Mouse (Mus musculus) intestine, embryonic 14.5 days (tissue): ENCODE results near the gene Ap1s3. TPM values are rescaled to one million over a fixed set of nuclear protein-coding genes. Genes with fewer than 3 reads are reported as not detected.

ENCODE experiments used
- ATAC-seq: fragments of 200-750 bp; cut with Nextera tagmentation; replicated peaks from 2 replicates; pipeline ENCODE4 v1.8.0; 2017; ENCODE audit warnings: low read depth, moderate number of reproducible peaks, moderate TSS enrichment, moderate library complexity; ENCODE audit not compliant: low FRiP score, low TSS enrichment
- DNase-seq: peaks from one replicate; pipeline ENCODE4 v3.0.0-alpha.2; 2018; ENCODE audit warnings: low spot score
- H3K27ac ChIP-seq: fragments of 300-500 bp; sonication (generic); 2 replicates; pipeline ENCODE4 v1.5.1; 2014; ENCODE audit warnings: low read depth, mild to moderate bottlenecking, control low read depth
- H3K27me3 ChIP-seq: fragments of 300-500 bp; sonication (generic); replicated peaks from 2 replicates; pipeline ENCODE4 v1.6.1; 2014; ENCODE audit warnings: low read length, control low read depth; ENCODE audit not compliant: control insufficient read depth, insufficient read depth
- H3K36me3 ChIP-seq: fragments of 300-500 bp; sonication (generic); 2 replicates; pipeline ENCODE4 v1.6.1; 2014; ENCODE audit warnings: low read length, control low read depth; ENCODE audit not compliant: control insufficient read depth, insufficient read depth
- H3K4me1 ChIP-seq: fragments of 300-500 bp; sonication (generic); replicated peaks from 2 replicates; pipeline ENCODE4 v1.6.1; 2014; ENCODE audit warnings: low read length, control low read depth, mixed read lengths; ENCODE audit not compliant: control insufficient read depth, insufficient read depth
- H3K4me2 ChIP-seq: fragments of 300-500 bp; sonication (generic); 2 replicates; pipeline ENCODE4 v1.6.1; 2014; ENCODE audit warnings: low read length
- H3K4me3 ChIP-seq: fragments of 300-500 bp; sonication (generic); 2 replicates; pipeline ENCODE4 v1.5.1; 2014; ENCODE audit warnings: low read depth, low read length, control low read depth, mixed read lengths
- H3K9ac ChIP-seq: fragments of 300-500 bp; sonication (generic); 2 replicates; pipeline ENCODE4 v1.6.1; 2014; ENCODE audit warnings: mild to moderate bottlenecking, low read length
- H3K9me3 ChIP-seq: fragments of 300-500 bp; sonication (generic); 2 replicates; pipeline ENCODE4 v1.6.1; 2016; ENCODE audit warnings: low read length, control low read depth; ENCODE audit not compliant: control insufficient read depth
- WGBS: fragments of 180-500 bp; shearing (Covaris S2); extraction: QIAGEN DNeasy Blood & Tissue Kit; methylation state at CpG from one replicate; pipeline ENCODE4 v1.1.7; 2014; 5-methylcytosine and 5-hydroxymethylcytosine counted together
- polyA plus RNA-seq: library from polyadenylated mRNA; unstranded; fragments of >200 nt; fragmentation: Nextera tagmentation; extraction: Ambion mirVana; gene quantifications from 2 replicates; pipeline ENCODE4 v1.2.1, GENCODE M21; 2014

Gene Ap1s3
- 0.40 and 0.64 TPM in 2 replicates for polyA plus RNA-seq

- H3K36me3 ChIP-seq: no peaks in the 10 kb centered on the region
- peak within 1 kb of the TSS; percentile 90 for H3K4me2 ChIP-seq
- peak; percentile 95 for ATAC-seq
- H3K9me3 ChIP-seq: no peaks in the 10 kb centered on the region
- H3K27ac ChIP-seq: no peak within 1 kb of the TSS
- H3K4me1 ChIP-seq: no peaks in the 10 kb centered on the region; the same call in 1 of the 2 replicates
- peak within 1 kb of the TSS; percentile 50 for H3K9ac ChIP-seq
- DNase-seq: peak; percentile 89
- peak within 1 kb of the TSS; percentile 62 for H3K4me3 ChIP-seq
- under 1% methylated on average over 50 of the region's 51 CpGs for WGBS
- peaks cover 22% of the 10 kb centered on the region; the same call in 1 of the 2 replicates for H3K27me3 ChIP-seq
Measured at GRCm38 (mm10) chr1:79671543-79672337, at the start of gene Ap1s3. Ap1s3 (minus strand) TSS chr1:79671972.

GRCm38 (mm10) chr1:79714152-79714923 is 42.6 kb upstream of the Ap1s3 start:
- no peaks in the 10 kb centered on the region for H3K27me3 ChIP-seq
- no peaks in the 10 kb centered on the region for H3K9me3 ChIP-seq
- H3K4me3 ChIP-seq: no peak overlapping the region
- H3K4me1 ChIP-seq: no peaks in the 10 kb centered on the region
- no peak overlapping the region for H3K9ac ChIP-seq
- H3K4me2 ChIP-seq: no peak overlapping the region
- H3K27ac ChIP-seq: no peak overlapping the region
- no peak for ATAC-seq
- no peak for DNase-seq
- 88% methylated on average over 13 of the region's 13 CpGs for WGBS
- H3K36me3 ChIP-seq: peaks cover 10% of the 10 kb centered on the region; the same call in 1 of the 2 replicates

GRCm38 (mm10) chr1:79713081-79713480 is 41.3 kb upstream of the Ap1s3 start:
- DNase-seq (no peak), ATAC-seq (no peak)
- H3K4me3 ChIP-seq: no peak overlapping the region
- H3K4me1 ChIP-seq: no peaks in the 10 kb centered on the region
- peaks cover 10% of the 10 kb centered on the region; the same call in 1 of the 2 replicates for H3K36me3 ChIP-seq
- H3K9ac ChIP-seq: no peak overlapping the region
- 84% methylated on average over 5 of the region's 5 CpGs for WGBS
- no peak overlapping the region for H3K27ac ChIP-seq
- H3K9me3 ChIP-seq: no peaks in the 10 kb centered on the region
- H3K27me3 ChIP-seq: no peaks in the 10 kb centered on the region
- H3K4me2 ChIP-seq: no peak overlapping the region

- H3K4me3 ChIP-seq: no peak overlapping the region
- no peak overlapping the region for H3K9ac ChIP-seq
- peaks cover 17% of the 10 kb centered on the region for H3K36me3 ChIP-seq
- ATAC-seq (no peak), DNase-seq (no peak)
- H3K27me3 ChIP-seq: no peaks in the 10 kb centered on the region
- WGBS: 73% methylated on average over 18 of the region's 18 CpGs
- no peaks in the 10 kb centered on the region for H3K9me3 ChIP-seq
- H3K4me2 ChIP-seq: no peak overlapping the region
- no peak overlapping the region for H3K27ac ChIP-seq
- no peaks in the 10 kb centered on the region for H3K4me1 ChIP-seq
Measured at GRCm38 (mm10) chr1:79711147-79712126, 39.7 kb upstream of the Ap1s3 start.

- H3K9me3 ChIP-seq: no peaks in the 10 kb centered on the region
- H3K36me3 ChIP-seq: peaks cover 24% of the 10 kb centered on the region
- 60% methylated on average over 4 of the region's 4 CpGs for WGBS
- no peak overlapping the region for H3K4me2 ChIP-seq
- no peak overlapping the region for H3K4me3 ChIP-seq
- ATAC-seq (no peak), DNase-seq (no peak)
- H3K4me1 ChIP-seq: no peaks in the 10 kb centered on the region
- no peak overlapping the region for H3K9ac ChIP-seq
- H3K27ac ChIP-seq: no peak overlapping the region
- H3K27me3 ChIP-seq: no peaks in the 10 kb centered on the region
Measured at GRCm38 (mm10) chr1:79710678-79711077, 38.9 kb upstream of the Ap1s3 start.

GRCm38 (mm10) chr1:79710216-79710615 is 38.4 kb upstream of the Ap1s3 start:
- no peak overlapping the region for H3K9ac ChIP-seq
- no peaks in the 10 kb centered on the region for H3K9me3 ChIP-seq
- WGBS: 82% methylated on average over 8 of the region's 8 CpGs
- DNase-seq: no peak
- ATAC-seq: no peak
- no peaks in the 10 kb centered on the region for H3K27me3 ChIP-seq
- H3K4me3 ChIP-seq: no peak overlapping the region
- H3K4me1 ChIP-seq: no peaks in the 10 kb centered on the region
- H3K36me3 ChIP-seq: peaks cover 24% of the 10 kb centered on the region
- H3K27ac ChIP-seq: no peak overlapping the region
- H3K4me2 ChIP-seq: no peak overlapping the region

GRCm38 (mm10) chr1:79707383-79707782 is 35.6 kb upstream of the Ap1s3 start:
- Histone ChIP-seq H3K9me3 (no peaks in the 10 kb centered on the region), H3K27me3 (no peaks in the 10 kb centered on the region), H3K36me3 (peaks cover 18% of the 10 kb centered on the region), H3K4me1 (no peaks in the 10 kb centered on the region), H3K9ac (no peak overlapping the region), H3K4me2 (no peak overlapping the region), H3K27ac (no peak overlapping the region), H3K4me3 (no peak overlapping the region)
- no peak for ATAC-seq
- no peak for DNase-seq
- WGBS: 85% methylated on average over 9 of the region's 9 CpGs

- no peak overlapping the region for H3K9ac ChIP-seq
- H3K27me3 ChIP-seq: no peaks in the 10 kb centered on the region
- H3K9me3 ChIP-seq: no peaks in the 10 kb centered on the region
- WGBS: 79% methylated on average over 3 of the region's 3 CpGs
- DNase-seq (no peak), ATAC-seq (no peak)
- no peak overlapping the region for H3K4me2 ChIP-seq
- H3K27ac ChIP-seq: no peak overlapping the region
- no peak overlapping the region for H3K4me3 ChIP-seq
- no peaks in the 10 kb centered on the region for H3K4me1 ChIP-seq
- H3K36me3 ChIP-seq: peaks cover 20% of the 10 kb centered on the region
Measured at GRCm38 (mm10) chr1:79706707-79707106, 34.9 kb upstream of the Ap1s3 start.
